Mouse (Mus musculus): ENCODE results near the gene Olfr851. TPM values are rescaled to one million over a fixed set of nuclear protein-coding genes. Genes with fewer than 3 reads are reported as not detected.

Gene Olfr851
- total RNA-seq (2021), result not detected

GRCm38 (mm10) chr9:19492995-19493394 lies at the start of gene Olfr851:
TSS of gene Olfr851 (plus strand) at chr9:19493295.
- no peak for DNase-seq
- intact Hi-C loops (cut with DNase I), result no loop called here

DNA sequence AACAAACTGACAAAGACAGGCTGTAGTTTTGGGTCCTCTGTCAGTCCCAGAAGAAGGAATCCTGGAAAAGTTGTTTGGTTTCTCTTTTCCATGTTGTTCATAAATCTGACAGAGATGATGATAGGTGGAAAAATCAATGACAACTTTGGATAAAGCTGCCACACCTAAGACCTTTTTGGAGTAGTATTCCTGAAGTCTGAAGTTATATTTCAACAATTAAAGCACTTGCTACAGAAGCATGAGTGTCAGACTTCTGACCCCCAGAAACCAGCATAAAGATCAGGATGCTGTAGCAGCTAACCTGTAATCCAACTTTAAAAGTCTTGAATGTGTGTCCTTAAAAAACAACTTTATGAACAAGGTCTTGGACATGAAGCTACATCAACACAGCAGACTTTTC lies 14.9 kb upstream of the Olfr851 start, which contains the start of gene Olfr850:
Gene Olfr850, minus strand, starts transcription at position 101 of the 400 bp plus-strand sequence.
- DNase-seq, result no peak
- intact Hi-C loops (cut with DNase I), result no loop called here

GRCm38 (mm10) chr9:19540976-19541375 lies 47.9 kb downstream of the Olfr851 start, which contains the start of gene Olfr853:
TSS of gene Olfr853 (minus strand) at chr9:19541076.
- intact Hi-C loops (cut with DNase I), result no loop called here
- no peak for DNase-seq

Other genes starting within 250 kb of the Olfr851 start
- not detected for gene Olfr843, start 241.3 kb upstream of the Olfr851 start, total RNA-seq (2021)
- gene Olfr844, start 176.9 kb upstream of the Olfr851 start, total RNA-seq (2021), result not detected
- gene Olfr845, start 156.8 kb upstream of the Olfr851 start, total RNA-seq (2021), result not detected
- gene Olfr846, start 129.3 kb upstream of the Olfr851 start, total RNA-seq (2021), result not detected
- gene Olfr847, start 114.6 kb upstream of the Olfr851 start, total RNA-seq (2021), result not detected
- not detected for gene Olfr849, start 53.0 kb upstream of the Olfr851 start, total RNA-seq (2021)
- not detected for gene Olfr850, start 15.0 kb upstream of the Olfr851 start, total RNA-seq (2021)
- not detected for gene Olfr853, start 47.8 kb downstream of the Olfr851 start, total RNA-seq (2021)
- not detected for gene Olfr854, start 74.1 kb downstream of the Olfr851 start, total RNA-seq (2021)
- not detected for gene Olfr855, start 89.3 kb downstream of the Olfr851 start, total RNA-seq (2021)
- gene Zfp317, start 128.8 kb downstream of the Olfr851 start, total RNA-seq (2021), result 10 to 100 TPM; 13.8 to 15.4 TPM
- gene Olfr857, start 216.1 kb downstream of the Olfr851 start, total RNA-seq (2021), result not detected